Mouse (Mus musculus) kidney, adult 8-10 months (tissue): ENCODE measurements around the gene Cux2.
"Not testable (repeated sequence)": the region's sequence is repeated elsewhere in the genome, so short reads cannot be mapped to it uniquely, and the experiment has no call there.

Experiments
- DNase-seq, 2 experiments: peaks; one replicate each; pipeline ENCODE4 v3.0.0; 2022

Gene Cux2

GRCm38 (mm10) chr5:121856740-121857139 lies 193.2 kb downstream of the Cux2 start:
- DNase-seq = no peak

- DNase-seq = no peak
These were observed 195.1 kb downstream of the Cux2 start for GRCm38 (mm10) chr5:121854768-121855167.

DNA sequence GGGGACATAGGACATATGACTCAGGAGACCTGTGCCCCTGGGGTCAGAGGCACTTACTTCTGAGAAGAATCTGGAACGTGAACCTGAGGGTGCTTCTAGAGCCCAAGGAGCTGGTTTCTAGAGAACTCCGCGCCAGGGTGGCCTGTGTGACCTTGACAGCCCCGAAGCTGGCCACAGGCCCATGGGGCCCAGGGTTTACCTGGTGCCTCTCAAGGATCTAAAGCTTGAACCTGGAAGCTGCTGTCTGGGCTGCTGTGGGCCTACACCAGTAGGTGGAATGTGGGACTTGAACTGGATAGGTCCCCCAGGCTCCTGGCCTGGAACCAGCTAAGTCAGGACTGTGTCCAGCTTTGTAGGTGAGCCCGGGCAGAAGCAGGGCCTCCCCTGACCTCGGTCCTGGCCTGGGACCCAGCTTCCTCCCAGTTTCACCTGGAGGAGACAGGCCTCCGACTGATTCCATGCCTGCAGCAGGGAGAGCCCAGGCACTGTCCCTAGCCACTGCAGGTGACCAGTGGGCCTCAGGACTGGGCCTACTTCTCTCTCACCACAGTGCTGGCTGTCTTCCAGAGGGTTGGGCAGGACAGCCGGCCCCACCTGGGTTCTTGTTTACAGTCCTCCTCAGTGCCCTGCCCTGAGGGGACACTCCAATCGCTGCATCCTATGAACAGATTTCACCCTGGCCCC lies 196.4 kb downstream of the Cux2 start:
- peak; percentile 64 to 81 for DNase-seq

- peak in 1 of 2 experiments; percentile 55 for DNase-seq
These were observed 200.2 kb downstream of the Cux2 start for GRCm38 (mm10) chr5:121849478-121850349.

GRCm38 (mm10) chr5:121848743-121849142 lies 201.2 kb downstream of the Cux2 start, which contains the start of gene Pheta1:
Gene Pheta1 (plus strand): TSS chr5:121848984.
- peak; percentile 88 to 94 for DNase-seq

- DNase-seq = peak in 1 of 2 experiments; percentile 66
These were observed 201.8 kb downstream of the Cux2 start for GRCm38 (mm10) chr5:121848035-121848519.

GRCm38 (mm10) chr5:121847269-121847668 lies 202.6 kb downstream of the Cux2 start:
- DNase-seq = not testable (repeated sequence)

DNA sequence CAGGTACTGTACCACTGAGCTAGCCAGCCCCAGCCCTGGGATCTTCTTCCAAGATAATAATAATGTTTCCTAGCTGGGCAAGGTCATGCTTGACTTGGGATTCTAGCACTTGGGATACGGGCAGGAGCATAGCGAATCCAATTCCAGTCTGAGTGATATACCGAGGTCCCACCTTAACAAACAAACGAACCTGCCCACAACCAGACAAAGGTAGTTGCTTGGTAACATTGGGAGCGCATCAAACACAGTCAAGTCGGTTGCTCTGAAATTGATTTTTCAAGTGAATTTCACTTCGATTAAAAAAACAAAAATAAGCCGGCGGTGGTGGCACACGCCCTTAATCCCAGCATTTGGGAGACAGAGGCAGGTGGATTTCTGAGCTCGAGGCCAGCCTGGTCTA lies 203.6 kb downstream of the Cux2 start:
- no peak for DNase-seq

DNA sequence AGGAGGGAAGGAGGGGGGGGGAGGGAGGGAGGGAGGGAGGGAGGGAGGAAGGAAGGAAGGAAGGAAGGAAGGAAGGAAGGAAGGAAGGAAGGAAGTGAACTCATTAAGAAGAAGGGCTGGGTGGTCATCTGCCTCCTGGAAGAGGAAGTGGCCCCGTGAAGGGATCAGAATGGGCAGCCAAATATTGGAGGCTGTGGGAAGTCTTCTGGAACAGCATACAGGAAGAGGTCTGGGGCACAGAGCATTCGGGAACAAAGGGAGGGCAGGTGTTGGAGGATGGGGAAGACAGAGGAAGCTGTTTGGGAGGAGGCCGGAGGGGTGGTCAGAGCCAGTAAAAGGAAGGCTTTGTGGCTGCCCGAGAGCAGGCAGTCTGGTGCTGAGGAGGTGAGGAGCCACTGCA lies 204.5 kb downstream of the Cux2 start:
- DNase-seq = no peak

- no peak for DNase-seq
These were observed 206.6 kb downstream of the Cux2 start for GRCm38 (mm10) chr5:121843138-121843905.

- DNase-seq = peak in 1 of 2 experiments; percentile 84
These were observed 207.2 kb downstream of the Cux2 start for GRCm38 (mm10) chr5:121842665-121843118.

DNA sequence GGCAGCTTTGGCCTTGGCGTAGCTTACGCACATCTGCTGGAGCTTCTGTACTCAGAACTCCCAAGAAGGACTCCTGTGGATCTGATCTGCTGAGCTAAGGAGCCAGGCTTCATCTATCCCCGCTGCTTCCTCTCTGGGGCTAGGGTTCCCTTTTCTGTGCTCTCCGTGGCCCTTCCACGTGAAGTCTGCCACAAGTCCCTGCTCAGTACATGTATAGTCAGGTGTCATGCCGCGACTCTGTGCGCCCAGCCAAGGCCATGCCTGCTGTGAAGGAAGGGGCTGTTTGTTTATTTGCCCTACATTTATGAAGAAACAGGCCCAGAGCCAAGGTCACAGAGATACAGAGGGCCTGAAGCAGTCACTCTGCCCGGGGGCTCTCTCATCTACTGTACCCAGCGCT lies 207.9 kb downstream of the Cux2 start:
- no peak for DNase-seq

DNA sequence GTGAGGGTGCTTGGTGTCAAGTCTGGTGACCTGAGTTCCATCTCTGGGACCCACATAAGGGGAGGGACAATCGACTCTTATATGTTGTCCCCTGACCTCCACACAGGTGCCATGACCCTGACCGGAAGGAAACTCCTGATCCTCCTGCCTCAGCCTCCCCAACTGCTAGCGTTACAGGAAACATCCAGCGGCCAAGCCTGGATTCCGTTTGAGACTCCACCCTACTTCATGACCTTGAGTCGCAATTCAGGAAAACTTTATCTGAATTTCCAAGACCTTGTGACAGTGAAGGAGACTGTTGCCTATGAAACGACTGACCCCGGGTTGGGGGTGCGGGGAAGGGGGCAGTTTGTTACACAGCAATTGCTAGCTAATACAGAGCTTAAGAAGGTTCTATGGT lies 208.4 kb downstream of the Cux2 start:
- no peak for DNase-seq

DNA sequence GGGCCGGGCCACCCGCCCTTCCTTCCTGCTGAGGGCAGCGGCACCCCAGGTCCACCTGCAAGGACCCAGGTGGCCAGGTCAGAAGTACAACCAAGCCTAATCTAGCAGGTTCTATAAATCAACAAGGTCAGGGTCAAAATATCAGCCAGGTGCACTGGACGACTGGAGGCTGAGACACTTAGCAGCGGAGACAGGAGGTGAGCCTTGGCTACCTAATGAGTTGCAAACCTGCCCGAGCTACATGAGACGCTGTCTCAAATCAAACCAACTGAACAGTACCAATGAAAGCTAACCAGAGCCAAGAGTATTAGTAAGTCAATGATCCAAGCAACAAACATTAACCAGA lies 210.8 kb downstream of the Cux2 start:
- DNase-seq = no peak

DNA sequence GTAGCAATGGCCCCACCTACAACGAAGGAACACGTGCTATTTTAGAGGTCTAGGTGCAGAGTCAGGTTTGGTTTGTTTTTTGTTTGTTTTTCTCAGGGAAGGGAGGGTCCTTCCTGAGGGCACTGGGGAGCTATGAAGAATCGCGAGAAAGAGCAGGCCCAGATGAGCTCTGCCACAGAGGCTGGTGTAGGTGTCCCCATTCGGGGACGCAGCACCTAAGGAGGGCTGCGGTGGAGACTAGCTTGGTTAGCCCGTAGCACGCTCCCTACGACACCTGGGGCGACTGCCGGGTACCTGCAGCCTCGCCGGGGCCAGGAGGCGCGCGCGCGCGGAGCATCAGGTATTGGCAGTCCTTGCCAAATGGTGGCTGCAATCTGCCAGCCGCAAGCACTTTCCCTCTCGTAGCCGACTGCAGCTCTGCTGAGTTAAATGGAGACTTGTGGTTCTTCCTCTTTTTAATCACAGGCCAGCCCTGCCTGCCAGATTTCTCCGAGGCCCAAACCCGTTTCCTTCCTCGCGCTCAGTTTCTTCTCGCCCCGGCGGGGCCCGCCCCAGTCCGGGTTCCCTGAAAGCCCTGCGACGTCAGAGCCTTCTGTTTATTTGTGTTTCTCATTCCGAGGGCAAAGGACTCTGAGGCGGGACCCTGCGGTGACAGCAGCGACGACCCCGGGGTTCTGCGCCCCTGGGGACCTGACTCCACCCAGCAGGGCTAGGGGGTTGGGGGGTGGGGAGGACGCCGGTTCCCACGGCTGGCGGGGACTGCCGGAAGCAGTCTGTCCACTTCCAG lies 211.4 kb downstream of the Cux2 start:
- DNase-seq = peak; percentile 71 to 76

DNA sequence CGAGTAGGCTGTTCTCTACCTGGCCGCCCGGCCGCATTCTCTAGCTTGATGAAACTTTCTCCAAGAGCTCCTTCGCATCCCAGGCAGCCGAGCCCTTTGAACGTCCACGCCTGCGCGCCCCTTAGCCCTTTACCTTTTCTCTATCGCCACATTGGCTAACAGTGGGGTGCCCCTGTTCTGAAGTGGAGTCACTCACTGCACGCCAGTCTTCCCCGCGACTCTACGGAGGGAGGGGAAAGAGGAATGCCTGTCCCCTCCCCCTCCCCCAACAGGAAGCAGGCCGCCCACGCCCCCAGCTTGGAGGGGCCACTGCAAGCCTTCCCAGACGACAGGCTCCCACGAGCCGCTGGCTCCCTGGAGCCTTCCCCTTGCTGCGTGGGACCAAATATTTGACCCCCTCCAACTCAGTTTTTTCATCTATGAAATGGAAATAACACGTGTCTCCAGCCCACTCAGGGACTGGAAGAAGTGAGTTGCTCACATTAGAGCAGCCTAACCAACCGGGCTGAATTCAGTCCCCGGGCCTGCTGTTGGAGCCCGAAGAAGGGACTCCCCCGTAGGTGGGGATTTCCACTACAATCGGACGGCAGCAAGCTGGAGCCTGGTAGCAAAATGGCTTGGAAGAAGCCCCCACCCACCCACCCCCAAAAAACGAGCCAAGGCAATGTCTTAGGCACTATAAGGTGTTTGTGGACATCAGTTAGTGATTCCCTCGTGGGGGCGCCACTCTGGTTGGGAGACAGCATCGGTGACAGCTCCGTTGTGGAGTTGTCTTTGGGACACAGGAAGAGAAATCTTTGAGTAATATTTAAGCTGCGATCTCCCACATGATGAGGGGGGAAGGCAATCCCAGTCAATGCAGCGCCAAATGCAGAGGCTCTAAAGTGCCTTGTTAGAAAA lies 212.2 kb downstream of the Cux2 start, which contains the start of gene Sh2b3:
Gene Sh2b3 (minus strand): TSS at position 206 of the 900 bp plus-strand sequence.
- DNase-seq = no peak

- DNase-seq = peak; percentile 93 to 96
These were observed 213.0 kb downstream of the Cux2 start for GRCm38 (mm10) chr5:121836692-121837415.

DNA sequence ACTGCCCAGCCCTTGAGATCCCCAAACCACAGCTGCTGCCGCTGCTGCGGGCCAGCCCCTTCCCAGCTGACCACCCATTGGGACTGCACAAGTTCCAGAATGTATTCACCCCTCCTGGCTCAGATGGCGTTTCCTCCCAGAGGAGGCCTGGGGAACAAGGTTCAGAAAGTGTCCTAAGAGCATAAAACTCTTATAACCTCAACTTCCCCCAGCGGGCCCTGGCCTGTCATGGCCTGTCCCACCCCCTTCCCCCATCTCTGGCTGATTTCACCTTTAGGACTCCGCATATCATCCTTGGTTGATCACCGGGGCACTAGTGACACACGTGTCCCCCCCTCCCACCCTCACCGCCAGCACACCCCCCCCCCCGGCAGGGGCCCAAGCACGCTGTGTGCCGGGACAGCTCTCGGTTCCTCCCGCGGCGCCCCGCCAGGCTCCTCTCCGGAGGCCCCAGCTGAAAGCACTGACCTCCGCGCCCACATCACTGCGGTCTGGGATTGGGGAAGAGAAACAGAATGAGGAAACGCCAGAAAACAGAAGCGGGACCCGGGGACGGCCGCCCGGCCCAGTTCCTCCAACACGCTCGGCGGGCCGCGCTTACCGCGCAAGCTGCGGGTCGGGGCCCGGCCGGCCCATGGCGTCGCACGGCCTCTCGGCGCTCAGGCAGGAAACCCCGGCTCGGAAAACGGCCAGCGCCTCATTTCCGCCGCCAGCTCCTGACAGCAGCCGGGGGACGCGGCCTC lies 213.8 kb downstream of the Cux2 start:
- DNase-seq = peak in 1 of 2 experiments; percentile 31

DNA sequence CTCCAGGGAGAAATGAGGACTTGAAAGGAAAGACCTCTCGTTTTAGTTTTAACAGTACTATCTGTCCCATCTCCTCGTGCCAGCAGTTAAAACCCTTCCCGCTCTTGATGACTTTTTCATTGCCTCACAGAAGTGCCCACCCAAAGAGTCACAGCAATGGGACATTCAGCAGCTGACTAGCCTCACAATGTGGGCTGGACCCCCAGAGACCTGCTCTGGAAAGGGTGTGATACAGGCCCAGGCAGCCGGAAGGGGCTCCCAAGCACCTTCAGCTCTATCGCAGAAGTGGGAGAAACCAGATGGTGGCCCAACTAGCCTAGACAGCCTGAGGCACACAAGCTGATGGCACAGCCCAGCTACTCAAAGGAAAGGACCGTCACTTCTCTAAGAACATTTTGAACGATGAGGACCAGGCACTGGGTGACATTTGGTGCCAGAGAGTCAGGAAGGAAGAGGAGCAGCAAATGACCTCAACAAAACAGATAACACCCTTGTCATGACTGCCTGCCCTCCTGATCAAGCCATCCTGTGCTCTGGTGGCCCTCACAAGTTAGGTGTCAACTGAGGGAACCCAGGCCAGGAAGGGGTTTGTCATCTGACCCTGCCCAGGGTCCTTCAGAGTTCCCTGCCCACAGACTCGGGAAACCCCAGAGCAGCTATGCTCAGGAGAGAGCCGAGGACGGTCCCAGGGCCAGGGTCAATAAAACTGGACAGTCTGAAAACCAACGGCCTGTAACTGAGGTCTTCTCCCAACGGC lies 214.7 kb downstream of the Cux2 start:
- DNase-seq = no peak
